Mouse (Mus musculus) CH12.LX (cell line): ENCODE results near the gene Fdxr. TPM values are rescaled to one million over a fixed set of nuclear protein-coding genes. Genes with fewer than 3 reads are reported as not detected.

ENCODE experiments used
- DNase-seq: peaks from one replicate; pipeline ENCODE4 v3.0.0-alpha.2; 2013; ENCODE audit errors: extremely low read depth
- H3K27ac ChIP-seq: 2 replicates; pipeline ENCODE4 v1.5.1; 2012; ENCODE audit warnings: low read depth, mild to moderate bottlenecking, control low read depth, moderate library complexity; ENCODE audit not compliant: insufficient read depth
- H3K27me3 ChIP-seq: replicated peaks from 2 replicates; pipeline ENCODE3; 2012; ENCODE audit warnings: inconsistent platforms
- H3K36me3 ChIP-seq, 2 experiments: replicated peaks in 1 of 2; 2 replicates each; pipeline versions ENCODE3 to v1.6.1; 2012; ENCODE audit warnings: inconsistent platforms in 1 of 2, low read length in 1 of 2, mild to moderate bottlenecking in 1 of 2, mixed read lengths in 1 of 2, moderate library complexity in 1 of 2; ENCODE audit not compliant: control insufficient read depth in 1 of 2, insufficient read depth in 1 of 2
- H3K4me1 ChIP-seq, 2 experiments: 2 replicates each; pipeline ENCODE4 v1.6.1; 2012; ENCODE audit warnings: inconsistent platforms in 1 of 2, moderate library complexity in 1 of 2; ENCODE audit not compliant: insufficient read depth in 2 of 2, control insufficient read depth in 1 of 2
- H3K4me2 ChIP-seq: 2 replicates; pipeline ENCODE4 v1.6.1; 2012; ENCODE audit warnings: low read depth, mild to moderate bottlenecking, control low read depth; ENCODE audit not compliant: poor library complexity, insufficient read depth, severe bottlenecking
- H3K4me3 ChIP-seq, 3 experiments: fragments of 150-350 bp in 1 of 3; sonication (generic) in 1 of 3; replicated peaks in 1 of 3; 2 replicates each; pipeline versions ENCODE3 to v1.5.1; 2011 to 2012; ENCODE audit warnings: low read depth in 2 of 3, low read length in 2 of 3, mild to moderate bottlenecking in 2 of 3, moderate library complexity in 2 of 3, control low read depth in 1 of 3, improper control_type of control experiment in 1 of 3, inconsistent platforms in 1 of 3, mixed read lengths in 1 of 3; ENCODE audit not compliant: poor library complexity in 1 of 3
- H3K79me2 ChIP-seq: replicated peaks from 2 replicates; pipeline ENCODE4 v1.6.1; 2012; ENCODE audit warnings: mild to moderate bottlenecking, moderate library complexity; ENCODE audit not compliant: control insufficient read depth, poor library complexity, insufficient read depth, severe bottlenecking; ENCODE audit errors: extremely low read depth
- H3K9ac ChIP-seq: 2 replicates; pipeline ENCODE4 v1.6.1; 2012; ENCODE audit warnings: low read depth, mild to moderate bottlenecking, control low read depth, moderate library complexity; ENCODE audit not compliant: insufficient read depth
- H3K9me3 ChIP-seq: replicated peaks from 2 replicates; pipeline ENCODE3; 2012; ENCODE audit warnings: low read length, inconsistent platforms, mixed read lengths
- BHLHE40 ChIP-seq: IDR thresholded peaks from 2 replicates; pipeline ENCODE4 v1.6.1; 2011; ENCODE audit warnings: mild to moderate bottlenecking, low read depth, low read length, improper control_type of control experiment
- CHD1 ChIP-seq: IDR thresholded peaks from 2 replicates; pipeline ENCODE4 v1.6.1; 2012; ENCODE audit warnings: low read depth, low read length, improper control_type of control experiment, inconsistent platforms
- ELF1 ChIP-seq: IDR thresholded peaks from 2 replicates; pipeline ENCODE4 v1.6.1; 2014; ENCODE audit warnings: low read depth, mild to moderate bottlenecking, inconsistent platforms, low read length, improper control_type of control experiment
- ETS1 ChIP-seq: conservative IDR thresholded peaks from 2 replicates; pipeline ENCODE4 v1.6.1; 2012; ENCODE audit warnings: low read depth, mild to moderate bottlenecking, inconsistent platforms, low read length, improper control_type of control experiment, moderate library complexity
- HCFC1 ChIP-seq: IDR thresholded peaks from 2 replicates; pipeline ENCODE4 v1.6.1; 2012; ENCODE audit warnings: low read depth, mild to moderate bottlenecking, inconsistent platforms, low read length, improper control_type of control experiment
- IRF4 ChIP-seq: IDR thresholded peaks from 2 replicates; pipeline ENCODE4 v1.6.1; 2014; ENCODE audit warnings: low read depth, mild to moderate bottlenecking, inconsistent platforms, low read length, improper control_type of control experiment
- JUN ChIP-seq: IDR thresholded peaks from 2 replicates; pipeline ENCODE4 v1.6.1; 2011; ENCODE audit warnings: low read depth, mild to moderate bottlenecking, low read length, improper control_type of control experiment, moderate library complexity; ENCODE audit not compliant: insufficient read depth
- JUND ChIP-seq: conservative IDR thresholded peaks from 2 replicates; pipeline ENCODE4 v1.6.1; 2011; ENCODE audit warnings: low read depth, low read length, improper control_type of control experiment
- MAFK ChIP-seq: IDR thresholded peaks from 2 replicates; pipeline ENCODE4 v1.6.1; 2011; ENCODE audit warnings: low read length, improper control_type of control experiment; ENCODE audit not compliant: insufficient replicate concordance
- MEF2A ChIP-seq: IDR thresholded peaks from 2 replicates; pipeline ENCODE4 v1.6.1; 2014; ENCODE audit warnings: low read depth, mild to moderate bottlenecking, inconsistent platforms, low read length, improper control_type of control experiment, borderline replicate concordance
- MXI1 ChIP-seq: IDR thresholded peaks from 2 replicates; pipeline ENCODE4 v1.6.1; 2011; ENCODE audit warnings: mild to moderate bottlenecking, low read depth, low read length, improper control_type of control experiment
- MYC ChIP-seq: IDR thresholded peaks from 2 replicates; pipeline ENCODE4 v1.6.1; 2011; ENCODE audit warnings: low read depth, mild to moderate bottlenecking, improper control_type of control experiment, low read length
- PAX5 ChIP-seq: IDR thresholded peaks from 2 replicates; pipeline ENCODE4 v1.6.1; 2012; ENCODE audit warnings: low read length, inconsistent platforms, mixed read lengths
- POLR2AphosphoS2 ChIP-seq: IDR thresholded peaks from 2 replicates; pipeline ENCODE4 v1.6.1; 2011; ENCODE audit warnings: low read depth, low read length, improper control_type of control experiment
- TBP ChIP-seq: conservative IDR thresholded peaks from 2 replicates; pipeline ENCODE4 v1.6.1; 2011; ENCODE audit warnings: low read depth, low read length, improper control_type of control experiment
- TCF12 ChIP-seq: IDR thresholded peaks from 2 replicates; pipeline ENCODE4 v1.6.1; 2014; ENCODE audit warnings: low read depth, mild to moderate bottlenecking, inconsistent platforms, low read length, improper control_type of control experiment
- UBTF ChIP-seq: IDR thresholded peaks from 2 replicates; pipeline ENCODE4 v1.6.1; 2012; ENCODE audit warnings: low read depth, mild to moderate bottlenecking, inconsistent platforms, low read length, improper control_type of control experiment, moderate library complexity
- ZC3H11A ChIP-seq: IDR thresholded peaks from 2 replicates; pipeline ENCODE4 v1.6.1; 2012; ENCODE audit warnings: low read depth, mild to moderate bottlenecking, inconsistent platforms, low read length, improper control_type of control experiment
- ZKSCAN1 ChIP-seq: IDR thresholded peaks from 2 replicates; pipeline ENCODE4 v1.6.1; 2012; ENCODE audit warnings: low read depth, inconsistent platforms, low read length, improper control_type of control experiment, borderline replicate concordance
- dilution Hi-C: fragments of 300-500 bp; cut with MboI; formaldehyde crosslinking; loops from 2 replicates; pipeline ENCODE4 v1.14.3; 2020; ENCODE audit warnings: low sequenced_read_pairs; ENCODE audit not compliant: extremely low pct_unique_long_range_greater_than_20kb, extremely low pct_ligation_motif_present
- in situ Hi-C: fragments of 300-500 bp; cut with MboI; formaldehyde crosslinking; loops from 3 replicates; pipeline ENCODE4 v1.14.3; 2019; ENCODE audit warnings: low sequenced_read_pairs, low pct_ligation_motif_present, low pct_unique_long_range_greater_than_20kb, mixed read lengths
- polyA plus RNA-seq: library from polyadenylated mRNA; unstranded; fragments of >175 nt; gene quantifications from 2 replicates; pipeline ENCODE4 v1.2.1, GENCODE M21; 2012; ENCODE audit warnings: low read depth; ENCODE audit not compliant: insufficient read length
- total RNA-seq, 2 experiments: library from RNA; depleted of rRNA; stranded (reverse); fragments of 300-350 nt in 1 of 2; fragments of >200 nt in 1 of 2; gene quantifications; 2 replicates each; pipeline ENCODE4 v1.2.3; 2012 to 2014

The Fdxr gene
- total and polyA plus RNA-seq, 3 experiments, result 43.8 to 63.3 (median 58.6) TPM

GRCm38 (mm10) chr11:115279726-115280125, 2.9 kb upstream of the Fdxr start (continued):
- TF ChIP-seq ELF1, result 0 out of 2 replicates have a peak, but pooled peaks have one; percentile 55
- no peak for TF ChIP-seq IRF4
- TF ChIP-seq UBTF, result no peak
- TF ChIP-seq ZC3H11A, result no peak
- no peak for TF ChIP-seq PAX5
- TF ChIP-seq MYC, result peak; percentile 53; the same call in 1 of the 2 replicates
- no peak for TF ChIP-seq JUN
- peak; percentile 66; the same call in 1 of the 2 replicates for TF ChIP-seq TBP
- peak; percentile 43 for TF ChIP-seq HCFC1
- TF ChIP-seq JUND, result no peak
- no peak for TF ChIP-seq MXI1

DNA sequence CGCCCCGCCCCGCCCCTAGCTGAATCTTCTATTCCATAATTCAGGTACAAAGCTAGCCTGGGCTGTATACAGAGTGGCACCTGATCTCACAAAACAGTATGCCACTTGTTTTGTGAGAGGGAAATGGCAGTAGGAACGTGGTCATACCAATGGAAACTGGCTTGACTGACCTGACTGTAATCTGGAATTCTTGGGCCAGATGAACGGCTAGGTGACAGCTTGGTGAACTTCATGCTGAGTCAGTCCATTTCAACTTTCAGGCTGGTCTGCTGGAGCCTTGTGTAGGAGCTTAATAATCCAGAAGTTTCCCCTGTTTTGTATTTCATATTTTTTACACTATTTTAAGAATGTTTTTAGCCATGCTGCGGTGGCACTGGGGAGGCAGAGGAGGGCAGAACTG, 1.3 kb upstream of the Fdxr start:
- no peak for DNase-seq
- Histone ChIP-seq H3K4me2 (peak overlapping the region; percentile 94), H3K4me3 (peak overlapping the region in 2 of 3 experiments; percentile 31 to 71), H3K9ac (peak overlapping the region; percentile 97), H3K9me3 (no peaks in the 10 kb centered on the region), H3K27ac (no peak overlapping the region), H3K27me3 (no peaks in the 10 kb centered on the region), H3K36me3 (peaks cover 0 to 16% of the 10 kb centered on the region in 2 experiments), H3K4me1 (peaks cover 20 to 58% of the 10 kb centered on the region in 2 experiments), H3K79me2 (0 out of 2 replicates have a peak, but pooled peaks cover 9% of the 10 kb centered on the region)
- dilution Hi-C loops, result no loop called here
- in situ Hi-C loops, result no loop called here
- TF ChIP-seq POLR2AphosphoS2 (peak; percentile 44; the same call in 1 of the 2 replicates), MYC (no peak)

DNA sequence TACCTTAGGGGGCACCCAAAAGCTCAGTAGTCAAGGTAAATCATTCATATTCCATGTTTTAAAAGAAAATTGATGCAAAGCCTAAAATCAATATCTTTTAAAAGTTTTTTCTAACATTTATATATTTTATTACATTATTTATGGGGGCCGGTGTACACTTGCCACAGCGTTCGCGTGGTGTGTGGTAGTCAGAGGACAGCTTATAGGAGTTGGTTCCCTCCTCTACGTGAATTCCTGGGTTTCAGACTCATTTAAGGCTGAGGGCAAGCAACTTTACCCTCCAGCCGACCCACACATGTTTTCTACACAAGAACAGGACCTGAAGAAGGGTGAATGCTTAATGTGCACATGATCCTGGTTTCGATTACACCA, 740 bp upstream of the Fdxr start:
- H3K4me1 ChIP-seq, result peaks cover 26 to 59% of the 10 kb centered on the region in 2 experiments
- TF ChIP-seq IRF4 (no peak), ZKSCAN1 (no peak), ETS1 (no peak), CHD1 (no peak), TCF12 (no peak), MEF2A (no peak), BHLHE40 (no peak), JUND (no peak), MAFK (no peak), UBTF (no peak)
- H3K4me3 ChIP-seq, result peak overlapping the region; percentile 71 to 98 (median 84)
- H3K4me2 ChIP-seq, result peak overlapping the region; percentile 94
- H3K27me3 ChIP-seq, result no peaks in the 10 kb centered on the region
- dilution Hi-C loops (no loop called here), in situ Hi-C loops (no loop called here)
- H3K79me2 ChIP-seq, result 0 out of 2 replicates have a peak, but pooled peaks cover 9% of the 10 kb centered on the region
- H3K36me3 ChIP-seq, result peaks cover 0 to 20% of the 10 kb centered on the region in 2 experiments
- peak overlapping the region; percentile 97 for H3K9ac ChIP-seq
- DNase-seq, result no peak
- H3K27ac ChIP-seq, result peak overlapping the region; percentile 77
- no peaks in the 10 kb centered on the region for H3K9me3 ChIP-seq
